Mouse (Mus musculus) thymus, adult 18-20 months (tissue): ENCODE results near the gene Upk1a.
A peak's percentile ranks its signal among the peaks of the same experiment; 100 is the strongest.

Experiments used
- DNase-seq, 2 experiments: peaks; one replicate each; pipeline ENCODE4 v3.0.0; 2022; ENCODE audit warnings: mixed read lengths in 2 of 2

The Upk1a gene

DNA sequence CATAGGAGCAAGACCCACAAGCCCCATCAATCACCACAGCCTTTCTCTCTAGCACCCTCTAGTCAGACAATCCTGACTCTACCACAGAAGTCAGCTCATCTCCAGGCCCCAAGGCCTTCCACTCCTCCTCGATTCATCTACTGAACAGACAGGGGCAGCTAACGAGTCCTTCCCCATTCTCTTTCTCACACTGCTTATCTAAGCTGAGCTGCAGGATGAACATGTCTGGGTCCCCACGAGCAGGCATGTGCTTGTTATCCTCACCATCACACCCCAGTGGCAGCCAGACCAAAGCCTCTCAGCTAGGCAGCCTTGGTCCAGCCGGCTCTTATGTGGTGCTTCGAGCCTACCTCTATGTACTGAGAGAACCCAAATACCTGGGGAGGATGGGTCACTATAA is 40.3 kb downstream of the Upk1a start:
- no peak for DNase-seq

DNA sequence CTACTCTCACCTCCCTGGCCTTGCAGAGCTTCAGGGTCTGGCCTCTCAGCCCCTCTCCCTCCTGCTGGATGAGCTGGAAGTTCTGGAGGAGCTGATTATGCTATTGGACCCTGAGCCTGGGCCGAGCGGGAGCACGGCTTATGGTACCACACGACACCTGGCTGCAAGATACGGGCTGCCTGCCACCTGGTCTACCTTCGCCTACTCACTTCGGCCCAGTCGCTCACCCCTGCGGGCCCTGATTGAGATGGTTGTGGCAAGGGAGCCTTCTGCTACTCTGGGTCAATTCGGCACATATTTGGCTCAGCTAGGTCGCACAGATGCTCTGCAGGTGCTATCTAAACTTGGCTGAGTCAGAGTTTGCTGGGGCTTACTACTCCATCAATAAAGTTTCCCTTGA is 45.1 kb downstream of the Upk1a start:
- DNase-seq, result no peak

DNA sequence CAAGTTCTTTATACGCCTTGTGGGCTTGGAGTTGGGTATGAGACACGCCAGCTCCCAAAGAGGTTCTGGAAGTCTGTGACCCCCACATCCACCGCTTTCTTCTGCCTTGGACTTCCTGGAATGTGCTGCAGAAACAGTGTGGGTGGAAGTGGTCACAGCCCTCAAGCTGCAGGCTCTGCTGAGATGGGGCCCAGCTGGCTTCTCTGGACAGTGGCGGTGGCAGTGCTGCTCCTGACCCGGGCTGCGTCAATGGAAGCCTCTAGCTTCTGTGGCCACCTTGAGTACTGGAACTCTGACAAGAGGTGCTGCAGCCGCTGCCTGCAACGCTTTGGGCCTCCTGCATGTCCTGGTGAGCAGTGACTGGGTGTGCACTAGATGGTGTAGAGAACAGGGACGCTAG is 46.6 kb downstream of the Upk1a start:
- no peak for DNase-seq

DNA sequence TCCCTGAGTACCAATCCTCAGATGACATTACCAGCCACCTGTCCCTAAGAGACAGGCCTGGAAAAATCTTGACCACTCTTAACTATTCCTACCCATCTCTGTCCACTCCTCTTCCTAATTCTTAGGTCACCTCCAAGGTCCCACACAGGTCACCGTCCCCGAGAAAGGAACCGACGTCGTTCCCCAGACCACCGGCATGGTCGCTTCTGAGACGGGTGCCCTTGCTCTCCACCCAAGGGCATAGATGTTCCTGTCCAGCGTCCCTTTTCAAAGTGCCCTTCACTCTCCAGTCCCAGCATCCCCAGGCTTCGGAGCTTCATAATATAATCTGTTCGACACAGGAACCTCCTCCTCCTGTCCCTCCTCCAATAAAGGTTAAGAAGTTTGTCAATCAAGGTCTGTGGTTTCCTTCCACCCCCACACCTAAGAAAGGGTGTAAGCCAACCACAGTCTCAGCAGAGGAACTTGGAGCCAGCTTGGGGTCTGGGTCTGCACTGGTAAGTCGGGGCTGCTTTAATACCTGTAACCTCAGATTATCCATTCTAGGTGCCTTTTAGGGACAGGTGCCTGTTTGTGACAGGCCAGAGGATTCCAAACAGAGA is 47.6 kb downstream of the Upk1a start, which contains the start of gene Igflr1:
Igflr1 (plus strand) TSS at position 458 of the 602 bp plus-strand sequence.
- no peak for DNase-seq

DNA sequence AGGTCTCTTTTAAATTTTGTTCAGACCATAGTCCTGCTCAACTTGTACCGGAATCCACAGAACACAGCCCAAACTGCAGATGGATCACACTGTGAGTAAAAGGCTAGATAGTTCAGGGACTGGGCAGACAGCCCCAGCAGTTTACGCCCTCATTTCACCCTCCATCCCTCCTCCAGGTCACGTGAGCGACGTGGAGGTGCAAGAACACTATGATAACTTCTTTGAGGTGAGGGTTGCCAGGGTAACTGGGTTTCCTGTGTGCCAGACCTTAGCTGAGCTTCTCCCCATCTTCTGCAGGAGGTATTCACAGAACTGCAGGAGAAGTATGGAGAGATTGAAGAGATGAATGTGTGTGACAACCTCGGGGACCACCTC is 48.8 kb downstream of the Upk1a start:
- peak; percentile 33 to 70 for DNase-seq

DNA sequence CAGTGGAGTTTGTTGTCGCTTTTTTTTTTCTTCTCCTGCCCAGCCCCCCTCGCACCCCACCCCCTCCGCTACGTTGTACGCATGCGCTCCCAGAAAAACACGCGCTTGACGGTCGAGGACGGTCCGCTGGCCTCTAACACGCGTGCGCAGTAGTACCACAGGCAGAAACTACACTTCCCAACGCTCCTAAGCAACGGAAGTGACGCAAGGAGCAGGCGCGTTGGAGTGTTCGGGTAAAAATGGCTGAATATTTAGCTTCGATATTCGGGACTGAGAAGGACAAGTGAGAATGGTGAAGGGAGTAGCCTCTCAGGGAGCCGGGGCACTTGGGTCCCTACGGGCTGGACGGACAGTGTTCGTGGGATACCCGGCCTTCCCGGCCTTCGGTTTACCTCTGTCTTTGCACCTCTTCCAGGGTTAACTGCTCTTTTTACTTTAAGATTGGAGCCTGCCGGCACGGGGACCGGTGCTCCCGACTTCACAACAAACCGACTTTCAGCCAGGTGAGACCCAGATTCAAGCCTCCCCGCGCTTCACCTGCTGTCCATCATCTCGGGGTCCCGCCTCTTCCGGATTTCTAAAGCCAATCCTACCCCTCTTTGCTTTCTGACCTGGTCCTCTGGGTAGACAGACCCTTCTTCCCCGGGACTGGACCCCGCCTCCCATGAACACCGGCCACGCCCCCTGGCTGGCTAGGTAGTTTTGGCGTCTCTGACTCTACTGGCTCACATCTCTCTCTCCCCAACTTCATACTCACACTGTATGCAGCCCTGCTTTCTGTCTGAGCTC is 49.3 kb downstream of the Upk1a start, which contains the start of the genes U2af1l4, Gm49396 and Psenen:
U2af1l4 (plus strand) TSS at position 185 of the 789 bp plus-strand sequence.
Gm49396 (plus strand) TSS at position 228 of the 789 bp plus-strand sequence.
Psenen (minus strand) TSS at position 511 of the 789 bp plus-strand sequence.
- DNase-seq, result peak; percentile 90 to 96

DNA sequence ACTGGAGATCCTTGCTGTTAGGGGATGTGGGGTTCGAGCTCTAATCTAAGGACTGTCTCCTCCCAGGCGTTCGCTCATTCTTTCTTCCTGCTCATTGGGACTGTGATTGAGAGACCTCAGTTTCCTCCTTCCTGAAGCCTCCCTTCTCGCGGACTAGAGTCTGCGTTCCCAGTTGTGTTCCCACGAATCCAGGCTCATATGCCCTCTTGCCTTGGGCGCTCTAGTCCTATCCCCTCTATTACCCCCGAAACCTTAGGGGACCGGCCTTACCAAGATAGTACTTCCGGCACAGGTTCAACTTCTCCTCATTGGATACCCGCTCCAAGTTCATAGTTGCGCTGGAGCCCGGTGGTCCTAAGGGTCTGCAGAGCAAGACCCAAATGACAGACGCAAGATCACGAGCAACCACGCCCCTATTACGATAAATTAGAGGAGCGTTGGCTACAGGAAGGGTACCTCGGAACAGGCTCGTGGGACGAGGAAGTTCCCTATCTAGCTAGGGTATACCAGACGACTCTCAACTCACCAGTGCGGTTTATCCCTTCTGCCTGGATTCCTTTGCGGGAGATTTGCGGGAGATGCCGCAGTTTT is 50.0 kb downstream of the Upk1a start:
- DNase-seq, result no peak

DNA sequence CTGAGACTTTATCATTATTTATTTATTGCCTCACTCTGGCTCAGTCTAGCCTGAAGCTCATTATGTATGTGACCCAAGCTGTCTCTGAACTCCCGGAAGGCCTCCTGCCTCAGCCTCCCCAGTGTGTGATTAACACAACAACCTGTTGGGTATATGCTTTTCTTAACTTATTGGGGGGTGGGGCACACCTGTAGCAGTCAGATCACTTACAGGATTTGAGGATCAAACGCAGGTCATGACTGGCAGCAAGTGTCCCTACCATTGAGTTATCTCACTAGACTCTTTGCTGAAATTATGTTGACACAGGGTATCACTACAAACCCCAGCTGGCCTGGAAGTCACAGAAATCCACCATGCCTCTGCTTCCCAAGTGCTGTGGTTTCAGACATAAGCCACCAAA is 52.4 kb downstream of the Upk1a start:
- no peak for DNase-seq

DNA sequence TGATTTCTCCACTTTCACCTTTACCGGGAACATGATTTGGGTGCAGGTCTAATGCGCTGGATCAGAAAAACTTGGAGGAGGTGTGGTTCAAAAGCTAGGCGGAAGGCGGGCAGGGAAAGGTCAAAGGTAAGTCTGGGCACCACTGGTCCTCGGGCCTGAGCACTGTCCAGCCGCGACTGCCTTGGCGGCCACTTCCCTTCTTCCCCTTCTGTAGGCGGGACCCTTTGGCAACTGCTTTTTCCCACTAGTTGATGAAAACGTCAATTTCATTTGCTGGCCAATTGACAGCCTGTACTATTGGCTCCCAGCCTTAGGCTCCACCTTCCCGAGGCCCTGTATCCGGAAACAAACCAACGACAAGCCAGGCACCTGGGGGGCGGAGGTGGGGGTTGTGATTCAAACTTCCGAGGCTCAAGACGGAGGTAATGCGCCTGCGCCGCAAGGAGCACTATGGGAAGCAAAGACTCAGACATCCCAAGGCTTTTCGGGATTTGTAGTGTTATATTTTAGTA is 53.1 kb downstream of the Upk1a start, which contains the start of gene Lin37:
Lin37 (minus strand) TSS at position 396 of the 512 bp plus-strand sequence.
- peak; percentile 95 to 96 for DNase-seq

DNA sequence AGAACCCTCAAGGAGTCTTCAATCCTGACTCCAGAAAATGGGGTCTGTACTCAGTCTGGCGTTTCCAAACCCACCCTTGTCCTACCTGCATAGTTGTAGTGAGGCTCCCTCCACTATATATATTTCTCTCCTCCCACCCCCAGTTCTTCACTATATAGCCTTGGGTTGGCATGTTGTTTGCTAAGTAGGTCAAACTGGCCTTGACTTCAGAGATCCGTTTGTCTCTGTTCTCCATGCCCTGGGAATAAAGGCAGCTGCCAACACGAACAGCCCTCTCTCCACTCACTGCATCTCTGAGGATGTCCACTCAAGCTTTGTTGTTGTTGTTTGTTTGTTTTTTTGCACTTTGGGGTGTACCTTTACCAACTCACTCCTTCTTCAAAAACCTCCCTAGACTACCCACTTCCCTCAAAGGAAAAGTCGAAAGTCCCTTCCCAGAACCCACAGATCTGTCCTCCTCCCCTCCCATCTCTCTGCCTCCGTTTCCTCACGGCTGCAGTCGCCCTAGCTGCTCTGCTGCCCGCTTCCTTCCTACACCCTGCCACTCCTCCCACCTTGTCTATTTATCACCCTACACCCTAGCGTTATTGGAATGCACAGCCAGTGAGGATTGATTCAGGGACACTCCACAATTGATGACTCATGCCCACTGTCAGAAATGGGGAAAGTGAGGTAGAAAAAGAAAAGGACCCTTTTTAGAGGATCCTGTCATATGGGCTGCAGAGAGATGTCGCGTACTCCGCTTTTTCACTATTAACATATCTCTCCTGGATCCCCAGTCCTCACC is 53.8 kb downstream of the Upk1a start:
- no peak for DNase-seq

DNA sequence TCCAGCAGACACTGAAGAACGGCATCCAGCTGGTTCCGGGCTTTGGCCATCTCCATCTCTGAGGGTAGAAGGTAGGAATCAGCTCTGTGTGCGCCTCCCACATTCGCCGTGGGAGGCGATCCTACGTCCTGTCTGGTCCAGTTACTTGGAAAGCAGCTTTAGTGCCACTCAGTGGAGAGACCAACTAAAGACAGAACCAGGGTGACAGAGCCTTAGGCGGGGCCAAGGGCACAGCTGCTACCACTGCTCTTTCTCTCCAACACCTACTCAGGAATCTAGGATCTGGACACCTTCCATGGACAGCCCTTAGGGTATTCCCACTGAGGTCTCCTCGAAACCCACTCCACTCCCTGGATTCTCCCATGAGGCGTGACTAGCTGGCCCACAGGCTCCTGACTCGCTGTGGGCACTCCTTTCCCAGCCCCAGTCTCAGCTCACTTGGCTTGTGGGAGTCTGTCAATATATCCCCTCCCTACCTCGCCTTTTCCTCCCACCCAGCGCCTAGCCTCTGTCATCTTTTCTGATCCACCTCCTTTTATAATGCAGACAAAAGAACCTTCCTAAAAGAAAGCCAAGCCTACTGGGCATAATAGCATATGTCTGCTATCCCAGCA is 54.6 kb downstream of the Upk1a start:
- no peak for DNase-seq

DNA sequence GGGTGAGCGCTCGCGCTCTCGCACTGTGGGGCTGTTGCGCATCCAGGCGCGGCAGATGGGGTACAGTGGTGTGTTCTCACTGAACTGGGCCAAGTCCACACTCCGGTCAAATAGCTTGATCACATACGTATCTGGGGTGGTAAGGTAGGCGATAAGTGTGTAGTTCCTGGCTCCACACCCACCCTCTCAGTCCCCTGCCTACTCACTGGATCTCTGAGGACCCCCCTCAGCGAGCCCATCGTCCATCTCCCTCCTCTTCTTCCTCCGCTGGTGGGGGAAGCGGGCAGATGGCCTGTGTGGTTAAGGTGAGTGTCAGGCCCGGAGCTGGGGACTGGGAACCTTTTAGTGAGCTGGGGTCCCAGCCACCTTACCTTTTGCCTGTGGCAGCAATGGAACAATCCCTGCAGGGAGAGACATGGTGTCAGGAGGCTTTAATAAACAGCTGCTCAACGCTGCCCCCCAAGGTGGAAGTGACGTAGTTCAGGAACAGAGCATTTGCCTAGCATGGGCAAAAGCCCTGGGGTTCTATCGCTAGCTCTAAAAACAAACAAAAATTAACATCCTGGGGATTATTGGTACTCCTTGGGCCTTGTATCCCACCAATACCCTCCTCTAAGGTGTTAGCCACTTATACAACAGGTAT is 55.6 kb downstream of the Upk1a start:
- DNase-seq, result no peak

DNA sequence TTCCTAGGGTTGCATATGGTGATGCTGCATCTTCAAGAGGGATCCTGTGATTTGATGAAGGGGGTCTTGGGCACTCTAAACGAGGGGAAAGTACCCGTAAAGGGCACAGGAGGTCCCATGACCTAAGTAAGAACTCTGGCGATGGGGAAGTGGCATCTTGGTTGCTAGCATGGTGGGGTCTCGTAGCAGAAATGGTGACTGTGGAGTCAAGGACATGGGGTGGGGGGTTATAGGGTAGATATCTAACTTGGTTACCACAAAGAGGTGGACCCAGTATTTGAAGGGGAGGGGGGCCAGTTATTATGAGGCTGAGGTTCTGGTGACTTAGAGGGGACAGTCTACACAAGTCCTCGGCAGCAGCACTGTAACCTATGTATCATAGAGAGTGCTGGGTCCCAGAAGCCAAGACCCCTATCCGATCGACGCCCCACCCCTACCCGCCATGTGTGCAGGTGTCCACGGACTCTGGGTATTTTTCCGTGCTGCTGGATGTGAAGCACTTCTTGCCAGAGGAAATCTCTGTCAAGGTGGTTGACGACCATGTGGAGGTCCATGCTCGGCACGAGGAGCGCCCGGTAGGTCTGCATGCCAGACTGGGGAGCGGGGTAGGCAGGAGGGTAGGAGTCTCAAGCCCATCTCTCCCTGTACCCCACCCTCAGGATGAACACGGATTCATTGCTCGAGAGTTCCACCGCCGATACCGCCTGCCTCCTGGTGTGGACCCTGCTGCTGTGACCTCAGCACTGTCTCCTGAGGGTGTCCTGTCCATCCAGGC is 58.6 kb downstream of the Upk1a start:
- DNase-seq, result no peak
